Mouse (Mus musculus) spleen, postnatal 10 days (tissue): ENCODE measurements at regions not wholly inside any gene's neighbourhood (a gene's known extent, or its start where the extent isn't known, plus 50 kb on each side); places are given as distances from the start of the nearest gene placed in this dataset.

Experiments used
- DNase-seq, 2 experiments: peaks; one replicate each; pipeline ENCODE4 v3.0.0; 2021 to 2022; ENCODE audit warnings: low spot score in 2 of 2

DNA sequence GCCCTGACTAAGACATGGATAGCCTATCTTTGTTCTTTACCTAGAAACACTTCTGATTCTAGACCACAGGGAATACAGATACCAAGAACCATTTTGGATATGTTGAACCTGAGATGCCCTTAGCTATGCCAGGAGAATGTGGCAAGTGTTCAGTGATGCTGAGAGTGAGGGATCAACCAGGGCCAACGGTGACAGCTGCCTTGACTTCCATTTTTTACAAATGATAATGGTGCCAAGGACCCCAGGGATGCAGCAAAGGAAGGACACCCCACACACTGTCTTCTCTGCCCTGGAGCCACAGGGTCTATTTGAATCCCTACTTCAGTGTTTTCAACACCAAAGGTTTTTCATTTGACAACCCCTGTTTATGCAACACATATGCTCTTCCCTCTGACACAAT lies 174.4 kb downstream of the Gsdmc2 start:
- no peak for DNase-seq

DNA sequence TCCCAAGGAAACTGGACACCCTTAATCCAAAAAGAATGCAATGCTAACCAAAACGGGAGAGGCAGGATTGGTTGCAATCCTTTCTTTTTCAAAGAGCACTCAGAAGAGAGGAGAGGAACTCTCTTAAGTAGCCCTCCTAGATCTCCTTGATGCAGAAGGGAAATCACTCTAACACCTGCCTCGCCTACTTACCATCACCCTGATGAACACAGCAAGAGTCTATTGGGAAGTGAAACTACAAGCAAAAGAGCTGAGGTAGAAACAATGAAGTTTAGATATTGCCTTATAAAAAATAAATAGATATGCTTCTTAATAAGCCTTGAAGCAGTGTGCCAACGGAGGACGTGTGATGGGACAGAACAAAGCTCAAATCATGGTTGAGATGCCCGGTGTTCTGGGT lies 177.4 kb downstream of the Gsdmc2 start:
- DNase-seq = no peak

DNA sequence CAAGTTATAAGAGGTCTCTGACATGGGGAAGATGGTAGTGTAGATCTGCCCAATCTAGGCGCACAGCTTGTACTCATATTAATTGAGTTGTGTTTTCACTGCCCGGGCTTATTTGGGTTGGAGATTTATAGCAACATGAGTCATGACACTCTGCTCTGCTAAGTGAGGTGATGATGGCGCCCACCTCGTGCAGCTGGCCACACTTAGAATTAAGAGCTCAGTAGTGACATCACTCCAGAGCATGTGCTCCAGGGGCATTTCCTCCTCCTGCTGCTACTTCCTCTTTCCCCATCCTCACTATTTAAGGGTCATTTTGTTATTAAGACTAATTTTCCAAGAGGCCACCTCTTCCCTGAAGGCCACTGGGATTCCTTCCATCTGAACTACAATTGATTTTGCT lies 179.5 kb downstream of the Gsdmc2 start:
- DNase-seq = no peak

DNA sequence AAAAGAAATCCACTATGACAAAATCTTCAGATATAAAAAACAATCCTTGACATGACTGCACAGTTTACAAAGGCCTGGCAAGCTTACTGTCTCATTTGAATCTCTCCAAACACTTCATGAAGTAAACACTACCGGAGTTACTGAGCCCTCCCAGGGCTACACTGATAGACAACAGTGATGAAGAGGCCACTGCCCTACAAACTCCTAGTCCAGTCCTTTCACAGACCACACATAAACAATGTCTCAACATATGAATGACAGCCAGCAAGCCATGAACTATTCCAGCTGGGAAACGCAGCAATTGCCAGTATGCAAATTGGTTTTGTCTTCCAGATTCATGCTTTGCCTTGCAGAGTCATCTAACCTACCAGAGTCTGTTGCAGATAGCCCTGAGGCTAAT lies 180.1 kb downstream of the Gsdmc2 start:
- no peak for DNase-seq

DNA sequence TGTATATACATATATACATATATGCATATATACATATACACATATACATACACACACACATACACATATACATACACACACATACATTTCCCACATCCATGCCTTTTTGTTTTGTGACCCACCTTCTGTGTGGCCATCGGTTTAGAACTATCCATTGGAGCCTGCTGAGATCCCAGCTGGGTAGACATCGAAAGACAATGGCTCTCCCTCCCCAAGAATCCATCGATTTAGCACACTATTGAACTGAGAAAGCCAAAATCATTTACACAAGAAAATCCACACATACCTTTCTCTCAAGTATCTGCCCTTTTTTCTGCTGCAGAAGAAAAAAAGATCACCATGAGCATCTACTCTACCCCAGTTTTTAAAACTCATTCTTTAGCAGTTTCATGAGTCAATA lies 182.8 kb downstream of the Gsdmc2 start:
- DNase-seq = no peak

DNA sequence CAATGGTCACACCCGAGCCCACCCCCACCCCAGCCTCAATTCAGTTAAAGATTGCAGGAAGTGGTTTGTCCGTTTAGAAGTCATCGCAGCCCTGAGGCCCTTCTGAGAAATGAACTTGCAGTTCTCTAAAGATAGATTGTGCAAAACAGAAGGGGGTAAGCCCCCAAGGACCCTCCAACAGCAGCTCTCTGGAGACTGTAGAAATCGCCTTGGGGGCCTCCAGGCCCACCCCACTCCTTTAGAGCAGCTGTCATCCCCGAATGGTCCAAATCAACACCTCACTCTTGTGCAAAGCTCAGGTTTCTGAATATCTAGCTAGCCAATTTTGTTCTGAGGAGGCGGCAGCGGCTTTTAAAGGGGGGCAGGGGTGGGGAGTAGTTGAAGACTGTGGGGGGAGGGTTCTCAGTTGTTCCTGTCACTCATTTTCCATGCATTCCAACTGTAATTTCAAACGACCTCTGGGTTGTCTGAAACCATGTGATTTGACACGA lies 186.9 kb downstream of the Gsdmc2 start:
- no peak for DNase-seq

DNA sequence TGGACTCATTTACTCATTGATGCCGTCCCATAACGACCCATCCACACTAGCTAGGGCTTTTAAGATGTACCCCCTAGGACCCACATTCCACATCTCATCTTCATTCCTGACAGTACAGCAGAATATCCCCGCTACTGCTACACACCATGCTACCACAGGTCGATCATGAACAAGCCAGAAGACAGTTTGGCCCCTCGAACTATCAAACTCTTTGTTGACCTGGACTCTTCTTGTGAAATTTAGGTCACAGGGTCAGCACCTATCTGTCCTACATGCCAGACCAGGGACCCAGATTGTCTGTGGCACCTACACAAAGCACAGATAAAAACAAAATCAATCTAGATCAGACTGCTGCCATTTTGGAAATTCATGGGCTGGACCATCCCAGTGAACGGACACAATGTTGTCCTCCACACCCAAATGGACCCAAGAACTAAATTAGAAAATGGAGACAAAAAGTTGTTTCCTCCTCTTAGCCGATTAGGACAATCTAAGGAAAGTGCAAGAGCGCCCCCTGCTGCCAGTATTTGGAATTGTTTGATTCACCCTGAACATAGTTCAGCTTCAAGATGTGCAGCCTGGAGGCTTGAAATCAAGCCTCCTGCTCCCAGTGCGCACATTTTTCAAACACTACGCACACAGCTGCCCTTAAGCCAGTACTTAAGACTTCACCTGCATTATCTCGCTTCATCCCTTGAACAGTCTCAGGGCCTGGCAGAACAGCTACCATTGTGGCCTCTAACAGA lies 192.6 kb downstream of the Gsdmc2 start:
- peak; percentile 76 to 87 for DNase-seq

DNA sequence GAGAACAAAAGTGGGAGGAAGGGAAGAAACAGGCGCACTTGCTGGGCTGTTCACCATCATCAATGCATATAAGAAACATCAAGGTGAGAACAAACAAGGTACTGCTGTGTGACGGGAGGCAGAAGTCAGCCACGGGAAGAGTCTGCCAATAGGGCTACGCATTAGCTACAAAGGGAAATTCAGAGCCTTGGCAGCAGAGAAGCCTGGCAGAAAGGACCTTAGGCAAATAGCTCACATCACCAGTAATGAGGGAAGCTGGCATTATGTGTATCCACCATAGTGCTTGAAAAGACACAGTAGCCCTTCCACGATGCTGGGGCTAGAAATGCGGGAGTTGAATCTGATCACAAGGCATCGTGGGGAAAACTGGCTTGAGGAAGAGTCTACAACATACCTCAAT lies 193.9 kb downstream of the Gsdmc2 start:
- no peak for DNase-seq

DNA sequence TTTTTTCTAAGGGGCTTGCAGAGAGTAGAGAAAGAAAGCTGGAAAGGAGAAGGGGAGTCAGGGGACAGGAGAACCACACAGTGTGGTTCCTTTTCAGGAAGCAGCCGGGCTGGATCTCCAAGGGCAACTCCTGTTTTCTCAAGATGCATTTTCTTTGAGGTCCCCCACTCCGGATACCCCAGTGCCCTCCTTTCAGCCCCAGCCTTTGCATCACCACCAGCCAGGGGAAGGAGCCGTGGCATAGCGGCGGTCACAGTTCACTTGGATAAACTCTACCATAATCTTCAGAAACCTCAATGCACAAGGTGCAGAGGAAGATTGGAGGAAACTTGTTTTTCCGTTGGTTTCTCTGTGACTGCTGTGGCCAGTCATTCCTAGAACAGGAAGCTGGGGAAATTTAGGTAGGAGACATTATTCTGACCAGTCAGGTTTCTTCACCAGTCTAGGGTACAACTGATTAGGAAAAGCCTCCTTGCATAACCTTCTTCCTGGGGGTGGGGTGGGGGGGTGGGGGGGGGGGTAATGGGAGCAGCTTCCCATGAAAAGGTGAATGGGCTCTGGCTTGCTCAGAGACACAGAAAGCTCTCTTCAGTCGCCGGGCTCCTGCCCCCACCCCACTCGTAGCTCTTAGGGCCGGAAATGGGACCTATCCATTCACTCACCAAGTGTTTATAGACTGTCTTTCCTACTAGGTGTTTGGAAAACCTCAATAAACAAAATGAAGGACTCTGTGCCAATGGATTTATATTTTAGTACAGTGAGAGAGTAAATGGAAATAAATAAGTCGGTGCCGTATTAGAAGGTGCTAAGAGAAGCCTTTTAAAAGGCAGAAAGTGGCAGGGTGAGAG lies 196.6 kb downstream of the Gsdmc2 start:
- DNase-seq = peak in 1 of 2 experiments; percentile 17

DNA sequence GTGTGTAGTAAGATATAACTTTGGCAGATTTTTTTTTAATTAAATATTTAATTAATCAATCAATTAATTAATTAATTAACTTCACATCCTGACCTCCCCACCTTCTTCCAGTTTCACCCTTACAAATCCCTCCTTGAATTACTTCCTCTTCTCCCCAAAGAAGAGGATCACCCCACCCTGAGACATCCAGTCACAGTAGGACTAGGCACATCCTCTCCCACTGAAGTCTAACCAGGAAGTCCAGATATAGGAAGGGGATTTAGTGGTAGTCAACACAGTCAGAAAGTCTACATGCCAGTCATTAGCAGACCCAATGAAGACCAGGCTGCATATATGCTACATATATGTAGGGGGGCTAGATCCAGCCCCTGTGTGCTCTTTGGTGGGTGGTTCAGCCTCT lies 220.2 kb downstream of the Gsdmc2 start:
- no peak for DNase-seq

DNA sequence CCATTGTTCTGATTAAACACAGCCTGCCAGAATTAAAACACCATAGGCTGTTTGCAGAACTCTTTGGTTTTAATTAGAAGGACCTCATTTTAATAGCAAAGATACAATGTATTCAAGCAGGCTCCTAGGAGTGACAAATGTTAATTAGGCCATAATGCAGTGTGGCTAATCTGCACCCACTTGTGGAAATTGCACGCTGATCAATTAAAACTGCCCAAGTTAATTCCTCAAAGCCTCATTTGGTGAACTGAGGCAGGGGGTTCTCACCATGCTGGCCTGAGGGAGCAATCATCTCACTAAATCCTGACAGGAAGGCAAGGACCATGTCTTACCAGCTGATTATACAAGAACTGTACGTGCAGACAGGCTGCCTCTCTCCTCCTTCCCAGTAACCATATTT lies 220.7 kb downstream of the Gsdmc2 start:
- DNase-seq = no peak

DNA sequence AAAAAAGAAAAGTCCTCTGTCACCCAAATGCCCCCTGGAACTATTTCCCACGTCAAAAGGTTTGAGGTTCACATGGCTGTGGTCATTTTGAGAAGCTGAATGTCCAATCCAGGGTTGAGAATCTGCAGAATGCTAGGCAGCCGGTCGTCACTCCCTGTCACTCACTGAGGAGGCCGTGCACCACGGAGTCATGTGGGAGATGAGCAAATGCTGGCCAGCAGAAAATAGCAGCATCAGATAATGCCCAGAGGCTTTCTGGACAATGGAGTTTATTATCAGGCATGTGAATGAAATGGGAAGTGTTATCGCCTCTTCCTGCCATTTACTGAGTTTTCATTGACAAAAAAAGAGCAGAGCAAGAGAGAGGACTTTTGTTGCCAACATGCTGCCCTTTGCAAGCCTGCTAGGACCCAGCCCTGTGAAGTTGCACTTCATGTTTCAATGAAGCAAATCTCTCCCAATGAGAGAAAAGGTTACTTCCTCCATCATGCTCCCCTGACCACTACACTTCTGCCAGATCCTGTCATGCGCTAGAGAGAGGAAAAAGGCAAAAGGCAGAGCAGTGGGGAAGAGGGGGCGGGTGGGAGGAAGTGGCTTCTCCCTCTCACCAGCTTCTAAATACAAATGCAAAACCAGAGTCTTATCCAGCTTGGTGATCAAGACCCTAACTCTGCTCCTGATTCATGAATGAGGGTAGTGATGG lies 228.3 kb downstream of the Gsdmc2 start:
- no peak for DNase-seq

DNA sequence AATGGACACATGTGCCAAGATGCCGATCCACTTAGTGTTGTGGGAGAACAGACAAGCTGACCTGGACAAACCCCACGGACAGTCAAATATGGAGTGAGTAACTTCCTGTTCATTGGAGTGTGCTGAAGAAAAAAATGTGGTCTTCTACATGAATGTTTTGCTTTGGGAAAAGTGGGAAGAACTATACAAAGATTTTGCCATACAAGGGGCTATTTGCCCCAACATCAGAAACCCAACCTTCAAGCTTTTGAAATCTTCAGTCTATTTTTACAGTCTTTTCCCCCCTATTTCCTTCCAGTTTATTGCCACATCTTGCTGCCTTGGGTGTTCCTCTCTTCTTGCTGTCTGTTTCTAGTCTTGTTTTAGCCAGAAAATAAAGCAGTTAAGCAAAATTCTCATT lies 230.8 kb downstream of the Gsdmc2 start:
- DNase-seq = no peak

DNA sequence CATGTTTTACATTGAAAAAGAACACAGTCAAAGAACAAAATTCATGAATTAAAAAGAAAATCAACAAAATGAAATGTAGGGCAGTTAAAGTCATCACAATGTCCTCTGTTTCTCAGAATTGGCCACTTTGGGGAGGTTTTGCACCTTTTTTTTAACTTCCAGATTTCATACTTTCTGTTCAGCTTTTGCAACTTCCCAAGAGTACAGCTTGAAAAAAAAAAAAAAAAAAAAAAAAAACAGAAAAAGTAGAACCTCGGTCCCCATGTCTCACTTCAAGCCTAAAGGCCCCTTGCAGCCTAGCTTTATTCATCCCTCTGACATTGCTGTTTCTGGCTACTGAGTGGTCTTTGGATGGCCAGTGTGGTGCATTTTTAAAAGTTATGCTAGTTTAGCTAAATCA lies 231.9 kb downstream of the Gsdmc2 start:
- no peak for DNase-seq

DNA sequence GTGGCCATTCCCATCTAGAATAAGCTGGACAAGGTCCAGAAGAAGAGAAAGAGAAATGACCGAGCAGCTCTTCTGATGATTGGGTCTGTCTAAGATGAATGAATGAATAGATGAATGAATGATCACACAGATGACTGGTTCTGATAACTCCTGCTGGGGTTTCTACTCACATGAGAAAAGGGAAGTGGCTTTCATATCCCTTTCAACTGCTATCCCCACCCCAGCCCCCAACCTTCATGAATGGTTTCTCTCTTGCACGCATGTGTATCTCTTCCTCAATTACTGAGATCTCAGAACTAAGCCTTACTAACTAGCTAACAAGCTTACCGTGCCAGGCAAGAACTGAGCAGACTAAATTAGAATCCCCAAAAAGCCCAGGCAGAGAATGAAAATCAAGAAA lies 233.8 kb downstream of the Gsdmc2 start:
- DNase-seq = peak in 1 of 2 experiments; percentile 51

DNA sequence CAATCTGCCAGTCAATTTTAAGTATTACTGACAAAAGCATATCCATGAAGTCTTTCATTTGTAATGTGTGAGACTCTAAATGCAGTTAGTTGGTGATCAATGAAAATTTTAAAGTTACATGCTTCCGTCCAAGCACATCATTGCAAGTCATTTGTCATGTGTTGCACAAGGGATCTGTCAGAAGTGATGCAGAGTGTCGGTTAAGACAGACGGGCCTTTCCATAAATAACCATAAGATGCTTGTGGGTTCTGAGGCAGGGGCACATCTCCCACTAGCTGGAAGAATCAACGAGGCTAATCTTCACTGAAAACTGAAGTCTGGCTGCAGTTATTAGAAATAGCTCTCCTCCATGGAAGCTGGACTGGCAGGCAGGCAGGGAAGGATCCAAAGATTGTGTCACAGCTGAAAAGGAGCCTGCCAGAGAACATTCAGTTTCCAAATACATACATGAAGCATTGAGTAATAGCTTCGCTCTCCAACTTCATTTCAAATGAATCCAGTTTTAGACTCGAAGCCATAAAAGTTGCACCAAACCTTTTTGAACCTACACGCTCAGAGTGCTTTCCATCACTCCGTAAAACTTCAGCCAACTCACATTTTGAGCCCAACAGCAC lies 241.8 kb downstream of the Gsdmc2 start:
- DNase-seq = no peak

DNA sequence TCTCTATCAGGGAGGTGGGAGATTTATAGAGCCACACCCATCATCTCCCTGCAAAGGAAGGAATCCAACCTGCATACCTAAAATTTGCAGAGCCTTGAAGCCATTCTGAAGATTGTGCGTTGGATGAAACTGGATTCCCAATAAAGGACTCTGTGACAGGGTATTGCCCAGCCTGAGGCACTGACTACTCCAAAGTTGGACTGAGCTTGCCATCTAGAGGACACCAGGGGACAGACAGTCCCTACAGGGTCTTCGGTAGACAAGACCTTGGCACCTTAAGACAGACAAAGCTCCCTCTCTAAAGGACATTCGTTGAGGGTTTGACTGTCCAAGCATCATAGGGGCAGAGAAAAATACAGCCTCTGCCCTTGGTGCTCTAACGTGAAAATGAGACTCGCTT lies 243.4 kb downstream of the Gsdmc2 start:
- DNase-seq = peak in 1 of 2 experiments; percentile 37

DNA sequence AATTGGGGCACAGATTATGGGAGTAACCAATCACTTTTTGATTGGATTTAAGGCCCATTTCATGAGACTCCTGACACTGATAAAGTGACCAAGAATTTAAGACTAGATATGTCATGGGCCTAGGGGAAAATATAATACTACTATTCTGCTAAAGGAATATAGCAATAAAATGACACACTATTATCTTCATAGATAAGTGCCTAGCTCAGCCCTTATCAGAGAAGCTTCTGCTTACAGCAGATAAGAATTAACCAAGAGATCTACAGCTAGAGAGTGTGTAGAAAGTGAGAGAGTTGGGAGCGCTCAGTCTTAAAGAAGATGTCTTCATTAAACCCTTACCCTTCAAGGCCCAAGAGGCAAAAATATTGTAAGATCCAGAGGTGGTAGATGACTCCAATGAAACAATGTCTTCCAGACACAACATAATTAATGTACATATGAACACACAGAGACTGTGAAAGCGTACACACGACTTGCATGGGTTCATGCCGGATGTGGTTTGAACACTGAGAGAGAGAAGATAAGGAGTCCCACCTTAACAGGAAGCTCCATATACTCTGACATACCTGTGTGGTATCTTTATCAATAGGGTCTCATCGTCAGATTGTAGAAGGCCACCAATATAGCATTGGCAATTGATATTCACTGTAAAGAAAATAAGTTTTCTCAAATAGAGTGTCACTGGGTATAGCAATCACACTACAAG lies 252.1 kb downstream of the Gsdmc2 start:
- DNase-seq = no peak

DNA sequence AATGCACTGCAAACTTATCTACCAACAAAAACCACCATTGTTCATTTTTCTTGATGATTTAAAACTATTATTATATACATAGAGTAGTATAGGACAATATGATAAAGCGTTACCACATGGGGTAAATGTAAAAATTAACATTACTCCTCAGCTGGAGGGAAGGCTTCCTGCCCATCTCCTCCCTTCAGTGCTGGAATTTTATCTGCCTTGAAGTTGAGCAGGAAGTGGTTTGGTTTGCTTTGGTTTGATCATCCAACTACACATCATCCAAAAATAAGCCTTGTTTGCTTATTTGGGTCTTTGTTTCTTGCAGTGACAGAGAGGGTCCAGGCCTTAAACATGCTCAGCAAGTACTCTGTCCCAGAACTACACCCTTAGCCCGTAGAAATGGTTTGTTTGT lies 285.7 kb downstream of the Gsdmc2 start:
- no peak for DNase-seq

DNA sequence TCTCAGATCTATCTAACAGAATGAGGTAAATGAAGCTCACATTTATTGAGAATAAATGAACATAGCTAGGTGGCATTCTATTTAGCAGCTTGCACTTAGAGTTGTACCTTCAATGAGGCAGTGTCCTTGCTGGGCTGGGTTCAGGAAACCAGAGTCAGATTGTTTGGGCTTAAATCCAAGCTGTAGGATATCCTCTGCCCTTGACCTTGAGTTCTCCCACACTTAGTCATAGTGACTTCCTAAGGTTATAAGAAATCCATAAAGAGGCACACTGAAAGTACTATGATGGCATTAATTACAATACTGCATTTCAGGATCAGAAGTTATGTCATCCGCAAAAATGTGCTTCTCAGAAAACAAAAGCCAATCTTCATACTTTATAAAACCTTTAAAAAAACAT lies 286.3 kb downstream of the Gsdmc2 start:
- no peak for DNase-seq

DNA sequence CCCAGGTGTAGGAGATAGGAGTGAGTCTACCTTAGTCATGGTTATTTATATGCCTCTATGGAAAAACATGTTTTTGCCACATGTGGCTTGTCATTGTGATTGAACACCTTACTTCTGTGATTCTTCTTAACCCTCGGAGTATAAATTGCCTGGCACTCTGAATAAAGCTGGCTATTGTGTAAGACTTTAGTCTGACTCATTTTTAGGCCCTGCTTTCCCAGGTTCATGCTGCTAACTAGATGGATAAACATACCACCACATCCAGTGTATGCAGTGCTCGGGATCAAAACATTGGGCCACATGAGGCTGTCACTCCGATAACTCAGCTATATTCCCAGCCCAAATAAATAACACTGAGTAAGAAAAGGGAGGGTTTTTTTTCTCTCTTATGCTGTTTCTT lies 287.2 kb downstream of the Gsdmc2 start:
- DNase-seq = no peak
